Mouse (Mus musculus) G1E (cell line): ENCODE results near the gene Gm1673.

Experiments used
- CTCF ChIP-seq: IDR thresholded peaks from 2 replicates; pipeline ENCODE4 v1.5.1; 2012; ENCODE audit warnings: low read depth, low read length, inconsistent platforms, mixed read lengths
- GATA1 ChIP-seq: IDR thresholded peaks from 2 replicates; pipeline ENCODE4 v1.6.1; 2012; ENCODE audit warnings: borderline replicate concordance, low read length, inconsistent platforms, mixed read lengths
- POLR2AphosphoS5 ChIP-seq: IDR thresholded peaks from 2 replicates; pipeline ENCODE4 v1.6.1; 2012; ENCODE audit warnings: low read depth, low read length, inconsistent platforms; ENCODE audit not compliant: insufficient replicate concordance
- TAL1 ChIP-seq: conservative IDR thresholded peaks from 2 replicates; pipeline ENCODE4 v1.6.1; 2012; ENCODE audit warnings: low read depth, low read length, inconsistent platforms, mixed read lengths

- TF ChIP-seq CTCF (no peak), TAL1 (no peak), POLR2AphosphoS5 (no peak), GATA1 (no peak)
Observed at GRCm38 (mm10) chr5:33996694-33997045, 13.4 kb downstream of the Gm1673 start.
